Mouse (Mus musculus) heart, embryonic 12.5 days (tissue): Measurements from ENCODE around the gene Pot1a. TPM values are rescaled to one million over a fixed set of nuclear protein-coding genes. Genes with fewer than 3 reads are reported as not detected.

ENCODE experiments used
- ATAC-seq: fragments of 200-750 bp; cut with Nextera tagmentation; 2 replicates; pipeline ENCODE4 v1.8.0; 2017; ENCODE audit warnings: moderate TSS enrichment, moderate library complexity; ENCODE audit not compliant: insufficient number of reproducible peaks, low FRiP score
- H3K27ac ChIP-seq: fragments of 300-500 bp; sonication (generic); 2 replicates; pipeline ENCODE4 v1.5.1; 2016; ENCODE audit warnings: mild to moderate bottlenecking, moderate library complexity; ENCODE audit not compliant: poor library complexity, severe bottlenecking
- H3K27me3 ChIP-seq: fragments of 300-500 bp; sonication (generic); replicated peaks from 2 replicates; pipeline ENCODE4 v1.6.1; 2016; ENCODE audit warnings: mild to moderate bottlenecking, moderate library complexity
- H3K36me3 ChIP-seq: fragments of 300-500 bp; sonication (generic); 2 replicates; pipeline ENCODE4 v1.6.1; 2016; ENCODE audit warnings: mild to moderate bottlenecking, moderate library complexity
- H3K4me1 ChIP-seq: fragments of 300-500 bp; sonication (generic); replicated peaks from 2 replicates; pipeline ENCODE4 v1.6.1; 2016; ENCODE audit warnings: mild to moderate bottlenecking
- H3K4me2 ChIP-seq: fragments of 300-500 bp; sonication (generic); 2 replicates; pipeline ENCODE4 v1.6.1; 2016; ENCODE audit warnings: mild to moderate bottlenecking, moderate library complexity
- H3K4me3 ChIP-seq: fragments of 300-500 bp; sonication (generic); 2 replicates; pipeline ENCODE4 v1.5.1; 2016; ENCODE audit warnings: mild to moderate bottlenecking
- H3K9ac ChIP-seq: fragments of 300-500 bp; sonication (generic); 2 replicates; pipeline ENCODE4 v1.6.1; 2016; ENCODE audit warnings: mild to moderate bottlenecking, moderate library complexity
- H3K9me3 ChIP-seq: fragments of 300-500 bp; sonication (generic); replicated peaks from 2 replicates; pipeline ENCODE4 v1.6.1; 2016; ENCODE audit warnings: mild to moderate bottlenecking, moderate library complexity
- WGBS: fragments of 180-500 bp; shearing (Covaris S2); methylation state at CpG from one replicate; pipeline ENCODE4 v1.1.7; 2016; 5-methylcytosine and 5-hydroxymethylcytosine counted together
- polyA plus RNA-seq: library from polyadenylated mRNA; unstranded; fragments of >200 nt; fragmentation: Nextera tagmentation; extraction: Ambion mirVana; gene quantifications from 2 replicates; pipeline ENCODE4 v1.2.1, GENCODE M21; 2016

Pot1a gene
- polyA plus RNA-seq, 1 experiment from 2014 or later = 25.1 TPM

GRCm38 (mm10) chr6:25710601-25711000 is 98.4 kb downstream of the Pot1a start:
- no peak for ATAC-seq
- Histone ChIP-seq H3K4me1 (no peaks in the 10 kb centered on the region), H3K27me3 (no peaks in the 10 kb centered on the region), H3K4me2 (no peak overlapping the region), H3K4me3 (no peak overlapping the region), H3K9me3 (no peaks in the 10 kb centered on the region), H3K9ac (no peak overlapping the region), H3K36me3 (no peaks in the 10 kb centered on the region), H3K27ac (no peak overlapping the region)
- 22% methylated on average over 2 of the region's 2 CpGs for WGBS

DNA sequence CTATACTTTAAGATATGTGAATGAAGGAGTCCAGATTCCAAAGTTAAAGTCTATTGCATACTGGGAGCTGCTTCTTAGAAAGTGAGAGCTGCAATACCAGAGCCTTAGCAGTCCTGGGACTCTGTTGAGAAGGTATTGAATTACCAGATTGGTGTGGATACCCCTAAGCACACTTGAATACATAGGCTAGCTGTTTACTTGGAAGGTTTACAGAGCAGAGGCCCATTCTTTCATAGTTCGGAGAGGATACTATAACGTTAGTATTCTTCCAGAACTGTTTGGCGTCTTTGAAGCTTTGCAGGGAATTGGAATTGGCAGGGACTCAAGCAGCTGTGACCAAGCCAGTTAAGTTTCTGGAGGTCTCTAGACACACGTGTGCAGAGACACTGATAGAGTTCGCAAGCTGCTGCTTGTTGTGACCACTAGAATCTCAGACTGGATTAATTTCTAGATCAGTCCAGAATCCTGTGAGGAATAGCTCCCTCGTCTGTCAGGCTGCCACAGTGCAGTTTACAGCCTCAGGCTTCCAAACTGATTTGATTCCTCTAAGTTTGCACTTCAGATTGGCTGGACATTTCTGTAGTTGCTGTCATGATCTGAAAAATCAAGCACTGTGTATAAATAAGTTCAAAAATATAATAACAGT is 99.7 kb downstream of the Pot1a start:
- no peak for ATAC-seq

DNA sequence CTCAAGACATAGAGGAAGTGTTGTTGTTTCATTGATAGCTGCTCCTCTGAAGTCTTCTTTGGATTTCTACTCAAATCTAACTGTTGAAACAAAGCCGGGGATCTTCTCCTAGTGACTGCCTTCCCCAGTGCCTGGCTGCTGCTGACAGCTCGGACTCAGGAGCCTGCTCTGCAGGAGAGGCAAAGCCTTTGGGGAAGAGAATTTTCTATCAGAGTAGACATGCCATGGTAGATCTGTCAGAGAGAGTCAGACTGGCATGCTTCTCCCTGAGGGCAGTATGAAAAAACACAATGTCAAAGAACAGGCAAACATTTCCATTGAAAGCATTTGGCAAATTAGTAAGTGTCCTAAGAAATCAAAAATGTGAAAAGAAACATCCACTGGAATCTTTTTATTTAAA is 109.1 kb downstream of the Pot1a start:
- no peak overlapping the region for H3K4me2 ChIP-seq
- 15% methylated on average over 2 of the region's 2 CpGs for WGBS
- H3K9me3 ChIP-seq = no peaks in the 10 kb centered on the region

More for the DNA sequence above, 99.7 kb downstream of the Pot1a start:
- 43% methylated on average over 6 of the region's 6 CpGs for WGBS
- Histone ChIP-seq H3K9ac (no peak overlapping the region), H3K27me3 (no peaks in the 10 kb centered on the region), H3K27ac (no peak overlapping the region), H3K4me3 (no peak overlapping the region), H3K9me3 (no peaks in the 10 kb centered on the region), H3K36me3 (no peaks in the 10 kb centered on the region), H3K4me2 (no peak overlapping the region), H3K4me1 (no peaks in the 10 kb centered on the region)

More for the DNA sequence above, 109.1 kb downstream of the Pot1a start:
- H3K4me1 ChIP-seq = no peaks in the 10 kb centered on the region
- H3K27ac ChIP-seq = no peak overlapping the region
- no peak for ATAC-seq
- no peaks in the 10 kb centered on the region for H3K36me3 ChIP-seq
- H3K4me3 ChIP-seq = no peak overlapping the region
- no peaks in the 10 kb centered on the region for H3K27me3 ChIP-seq
- H3K9ac ChIP-seq = no peak overlapping the region

Other genes with a start within 250 kb of the Pot1a start
- gene Gpr37, start 118.5 kb downstream of the Pot1a start, polyA plus RNA-seq = 1.1 and 1.4 TPM in 2 replicates